Mouse (Mus musculus) CH12.LX (cell line): ENCODE measurements around the gene Tnpo2. TPM values are rescaled to one million over a fixed set of nuclear protein-coding genes. Genes with fewer than 3 reads are reported as not detected.
A peak's percentile ranks its signal among the peaks of the same experiment; 100 is the strongest.

Source experiments
- DNase-seq: peaks from one replicate; pipeline ENCODE4 v3.0.0-alpha.2; 2013; ENCODE audit errors: extremely low read depth
- H3K27ac ChIP-seq: 2 replicates; pipeline ENCODE4 v1.5.1; 2012; ENCODE audit warnings: low read depth, mild to moderate bottlenecking, control low read depth, moderate library complexity; ENCODE audit not compliant: insufficient read depth
- H3K27me3 ChIP-seq: replicated peaks from 2 replicates; pipeline ENCODE3; 2012; ENCODE audit warnings: inconsistent platforms
- H3K36me3 ChIP-seq, 2 experiments: replicated peaks in 1 of 2; 2 replicates each; pipeline versions ENCODE3 to v1.6.1; 2012; ENCODE audit warnings: inconsistent platforms in 1 of 2, low read length in 1 of 2, mild to moderate bottlenecking in 1 of 2, mixed read lengths in 1 of 2, moderate library complexity in 1 of 2; ENCODE audit not compliant: control insufficient read depth in 1 of 2, insufficient read depth in 1 of 2
- H3K4me1 ChIP-seq, 2 experiments: 2 replicates each; pipeline ENCODE4 v1.6.1; 2012; ENCODE audit warnings: inconsistent platforms in 1 of 2, moderate library complexity in 1 of 2; ENCODE audit not compliant: insufficient read depth in 2 of 2, control insufficient read depth in 1 of 2
- H3K4me2 ChIP-seq: 2 replicates; pipeline ENCODE4 v1.6.1; 2012; ENCODE audit warnings: low read depth, mild to moderate bottlenecking, control low read depth; ENCODE audit not compliant: poor library complexity, insufficient read depth, severe bottlenecking
- H3K4me3 ChIP-seq, 3 experiments: fragments of 150-350 bp in 1 of 3; sonication (generic) in 1 of 3; replicated peaks in 1 of 3; 2 replicates each; pipeline versions ENCODE3 to v1.5.1; 2011 to 2012; ENCODE audit warnings: low read depth in 2 of 3, low read length in 2 of 3, mild to moderate bottlenecking in 2 of 3, moderate library complexity in 2 of 3, control low read depth in 1 of 3, improper control_type of control experiment in 1 of 3, inconsistent platforms in 1 of 3, mixed read lengths in 1 of 3; ENCODE audit not compliant: poor library complexity in 1 of 3
- H3K79me2 ChIP-seq: replicated peaks from 2 replicates; pipeline ENCODE4 v1.6.1; 2012; ENCODE audit warnings: mild to moderate bottlenecking, moderate library complexity; ENCODE audit not compliant: control insufficient read depth, poor library complexity, insufficient read depth, severe bottlenecking; ENCODE audit errors: extremely low read depth
- H3K9ac ChIP-seq: 2 replicates; pipeline ENCODE4 v1.6.1; 2012; ENCODE audit warnings: low read depth, mild to moderate bottlenecking, control low read depth, moderate library complexity; ENCODE audit not compliant: insufficient read depth
- H3K9me3 ChIP-seq: replicated peaks from 2 replicates; pipeline ENCODE3; 2012; ENCODE audit warnings: low read length, inconsistent platforms, mixed read lengths
- CHD1 ChIP-seq: IDR thresholded peaks from 2 replicates; pipeline ENCODE4 v1.6.1; 2012; ENCODE audit warnings: low read depth, low read length, improper control_type of control experiment, inconsistent platforms
- CHD2 ChIP-seq: IDR thresholded peaks from 2 replicates; pipeline ENCODE4 v1.6.1; 2011; ENCODE audit warnings: low read length, improper control_type of control experiment
- CTCF ChIP-seq, 2 experiments: IDR thresholded peaks in 1 of 2; conservative IDR thresholded peaks in 1 of 2; 2 replicates each; pipeline ENCODE4 v1.5.1; 2011 to 2012; ENCODE audit warnings: low read depth in 2 of 2, low read length in 2 of 2, improper control_type of control experiment in 1 of 2, inconsistent platforms in 1 of 2, mild to moderate bottlenecking in 1 of 2, moderate library complexity in 1 of 2
- E2F4 ChIP-seq: IDR thresholded peaks from 2 replicates; pipeline ENCODE4 v1.6.1; 2011; ENCODE audit warnings: low read depth, low read length, improper control_type of control experiment; ENCODE audit not compliant: insufficient replicate concordance
- EP300 ChIP-seq: IDR thresholded peaks from 2 replicates; pipeline ENCODE4 v1.6.1; 2011; ENCODE audit warnings: low read length, improper control_type of control experiment
- ETS1 ChIP-seq: conservative IDR thresholded peaks from 2 replicates; pipeline ENCODE4 v1.6.1; 2012; ENCODE audit warnings: low read depth, mild to moderate bottlenecking, inconsistent platforms, low read length, improper control_type of control experiment, moderate library complexity
- HCFC1 ChIP-seq: IDR thresholded peaks from 2 replicates; pipeline ENCODE4 v1.6.1; 2012; ENCODE audit warnings: low read depth, mild to moderate bottlenecking, inconsistent platforms, low read length, improper control_type of control experiment
- IRF4 ChIP-seq: IDR thresholded peaks from 2 replicates; pipeline ENCODE4 v1.6.1; 2014; ENCODE audit warnings: low read depth, mild to moderate bottlenecking, inconsistent platforms, low read length, improper control_type of control experiment
- MAFK ChIP-seq: IDR thresholded peaks from 2 replicates; pipeline ENCODE4 v1.6.1; 2011; ENCODE audit warnings: low read length, improper control_type of control experiment; ENCODE audit not compliant: insufficient replicate concordance
- MAX ChIP-seq: IDR thresholded peaks from 2 replicates; pipeline ENCODE4 v1.6.1; 2011; ENCODE audit warnings: low read length, improper control_type of control experiment
- MYC ChIP-seq: IDR thresholded peaks from 2 replicates; pipeline ENCODE4 v1.6.1; 2011; ENCODE audit warnings: low read depth, mild to moderate bottlenecking, improper control_type of control experiment, low read length
- NELFE ChIP-seq: IDR thresholded peaks from 2 replicates; pipeline ENCODE4 v1.6.1; 2011; ENCODE audit warnings: low read depth, low read length, improper control_type of control experiment
- NRF1 ChIP-seq: IDR thresholded peaks from 2 replicates; pipeline ENCODE4 v1.6.1; 2014; ENCODE audit warnings: low read depth, mild to moderate bottlenecking, inconsistent platforms, low read length, improper control_type of control experiment, moderate library complexity
- PAX5 ChIP-seq: IDR thresholded peaks from 2 replicates; pipeline ENCODE4 v1.6.1; 2012; ENCODE audit warnings: low read length, inconsistent platforms, mixed read lengths
- POLR2A ChIP-seq: IDR thresholded peaks from 2 replicates; pipeline ENCODE4 v1.6.1; 2011; ENCODE audit warnings: low read depth, mild to moderate bottlenecking, improper control_type of control experiment, low read length
- POLR2AphosphoS2 ChIP-seq: IDR thresholded peaks from 2 replicates; pipeline ENCODE4 v1.6.1; 2011; ENCODE audit warnings: low read depth, low read length, improper control_type of control experiment
- RAD21 ChIP-seq: IDR thresholded peaks from 2 replicates; pipeline ENCODE4 v1.6.1; 2011; ENCODE audit warnings: low read depth, mild to moderate bottlenecking, low read length, improper control_type of control experiment, moderate library complexity
- SIN3A ChIP-seq: IDR thresholded peaks from 2 replicates; pipeline ENCODE4 v1.6.1; 2012; ENCODE audit warnings: low read length, improper control_type of control experiment, inconsistent platforms
- TBP ChIP-seq: conservative IDR thresholded peaks from 2 replicates; pipeline ENCODE4 v1.6.1; 2011; ENCODE audit warnings: low read depth, low read length, improper control_type of control experiment
- TCF12 ChIP-seq: IDR thresholded peaks from 2 replicates; pipeline ENCODE4 v1.6.1; 2014; ENCODE audit warnings: low read depth, mild to moderate bottlenecking, inconsistent platforms, low read length, improper control_type of control experiment
- USF1 ChIP-seq: IDR thresholded peaks from 2 replicates; pipeline ENCODE4 v1.6.1; 2014; ENCODE audit warnings: low read depth, mild to moderate bottlenecking, inconsistent platforms, low read length, improper control_type of control experiment
- USF2 ChIP-seq: conservative IDR thresholded peaks from 2 replicates; pipeline ENCODE4 v1.6.1; 2011; ENCODE audit warnings: low read depth, low read length, improper control_type of control experiment
- ZC3H11A ChIP-seq: IDR thresholded peaks from 2 replicates; pipeline ENCODE4 v1.6.1; 2012; ENCODE audit warnings: low read depth, mild to moderate bottlenecking, inconsistent platforms, low read length, improper control_type of control experiment
- ZKSCAN1 ChIP-seq: IDR thresholded peaks from 2 replicates; pipeline ENCODE4 v1.6.1; 2012; ENCODE audit warnings: low read depth, inconsistent platforms, low read length, improper control_type of control experiment, borderline replicate concordance
- ZMIZ1 ChIP-seq: IDR thresholded peaks from 2 replicates; pipeline ENCODE4 v1.6.1; 2012; ENCODE audit warnings: low read depth, mild to moderate bottlenecking, inconsistent platforms, low read length, improper control_type of control experiment
- ZNF384 ChIP-seq: IDR thresholded peaks from 2 replicates; pipeline ENCODE4 v1.6.1; 2012; ENCODE audit warnings: low read depth, low read length, improper control_type of control experiment, inconsistent platforms
- dilution Hi-C: fragments of 300-500 bp; cut with MboI; formaldehyde crosslinking; loops from 2 replicates; pipeline ENCODE4 v1.14.3; 2020; ENCODE audit warnings: low sequenced_read_pairs; ENCODE audit not compliant: extremely low pct_unique_long_range_greater_than_20kb, extremely low pct_ligation_motif_present
- in situ Hi-C: fragments of 300-500 bp; cut with MboI; formaldehyde crosslinking; loops from 3 replicates; pipeline ENCODE4 v1.14.3; 2019; ENCODE audit warnings: low sequenced_read_pairs, low pct_ligation_motif_present, low pct_unique_long_range_greater_than_20kb, mixed read lengths
- polyA plus RNA-seq: library from polyadenylated mRNA; unstranded; fragments of >175 nt; gene quantifications from 2 replicates; pipeline ENCODE4 v1.2.1, GENCODE M21; 2012; ENCODE audit warnings: low read depth; ENCODE audit not compliant: insufficient read length
- total RNA-seq, 2 experiments: library from RNA; depleted of rRNA; stranded (reverse); fragments of 300-350 nt in 1 of 2; fragments of >200 nt in 1 of 2; gene quantifications; 2 replicates each; pipeline ENCODE4 v1.2.3; 2012 to 2014

The Tnpo2 gene
- total and polyA plus RNA-seq, 3 experiments: 36.3 to 57.0 (median 48.0) TPM

- no peak overlapping the region for H3K4me2 ChIP-seq
- TF ChIP-seq ZC3H11A (no peak), USF1 (no peak), CTCF (conservative IDR thresholded peaks at IDR 0.05 in 1 of 2, IDR thresholded peaks at IDR 0.05 in 1 of 2; ENCODE audit: low read depth in 2 of 2, low read length in 2 of 2) (no peak), POLR2AphosphoS2 (no peak), EP300 (no peak), E2F4 (no peak), TBP (no peak), NRF1 (no peak), ETS1 (no peak)
- H3K4me1 ChIP-seq: peaks cover 0 to 8% of the 10 kb centered on the region in 2 experiments; a peak in 2 of 4 replicates
- H3K4me3 ChIP-seq: no peak overlapping the region
- dilution Hi-C loops: no loop called here
- peaks cover 37 to 63% of the 10 kb centered on the region in 2 experiments for H3K36me3 ChIP-seq
- no peaks in the 10 kb centered on the region for H3K27me3 ChIP-seq
- DNase-seq: no peak
- in situ Hi-C loops: no loop called here
- peaks cover 2% of the 10 kb centered on the region; the same call in 1 of the 2 replicates for H3K79me2 ChIP-seq
- H3K9me3 ChIP-seq: no peaks in the 10 kb centered on the region
- H3K27ac ChIP-seq: no peak overlapping the region
- H3K9ac ChIP-seq: no peak overlapping the region
These were observed 30.4 kb downstream of the Tnpo2 start for GRCm38 (mm10) chr8:85067155-85067554.

GRCm38 (mm10) chr8:85067982-85068381 is 31.3 kb downstream of the Tnpo2 start, which contains the start of gene Gm5741:
TSS of gene Gm5741 (minus strand) at chr8:85067982.
- Histone ChIP-seq H3K9me3 (no peaks in the 10 kb centered on the region), H3K4me1 (peaks cover under 1 to 9% of the 10 kb centered on the region in 2 experiments), H3K9ac (no peak within 1 kb of the TSS), H3K4me2 (no peak within 1 kb of the TSS), H3K4me3 (no peak within 1 kb of the TSS), H3K27me3 (no peaks in the 10 kb centered on the region), H3K36me3 (peaks cover 35 to 57% of the 10 kb centered on the region in 2 experiments), H3K79me2 (peaks cover 10% of the 10 kb centered on the region), H3K27ac (no peak within 1 kb of the TSS)
- dilution Hi-C loops: no loop called here
- DNase-seq: no peak
- TF ChIP-seq E2F4: no peak
- no peak for TF ChIP-seq CTCF (conservative IDR thresholded peaks at IDR 0.05 in 1 of 2, IDR thresholded peaks at IDR 0.05 in 1 of 2; ENCODE audit: low read depth in 2 of 2, low read length in 2 of 2)
- TF ChIP-seq NRF1: no peak
- no peak for TF ChIP-seq SIN3A
- TF ChIP-seq ETS1: no peak
- no peak for TF ChIP-seq ZNF384
- in situ Hi-C loops: no loop called here

DNA sequence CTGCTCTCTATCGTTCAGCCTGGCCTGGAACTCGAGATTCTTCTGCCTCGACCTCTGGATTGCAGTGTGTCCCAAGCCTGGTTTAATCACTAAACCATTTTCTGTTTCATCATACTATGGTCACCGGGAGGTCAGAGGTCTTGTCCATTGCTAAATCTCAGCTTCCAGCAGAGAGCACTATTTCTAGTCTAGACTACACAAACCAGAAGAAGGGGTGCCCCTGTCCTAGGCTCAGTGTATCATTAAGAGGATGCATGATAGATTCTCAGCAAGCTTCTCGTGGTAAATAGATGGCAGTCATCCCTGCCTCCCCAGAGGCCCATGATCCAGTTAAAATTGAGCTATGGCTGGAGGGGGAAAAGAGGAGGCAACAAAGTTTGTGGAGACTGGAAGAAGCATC is 34.3 kb downstream of the Tnpo2 start:
- Histone ChIP-seq H3K36me3 (peaks cover 52 to 63% of the 10 kb centered on the region in 2 experiments), H3K9me3 (no peaks in the 10 kb centered on the region), H3K4me2 (peak overlapping the region; percentile 48), H3K79me2 (peaks cover 17% of the 10 kb centered on the region), H3K4me3 (peak overlapping the region; percentile 44 to 98 (median 92)), H3K27me3 (no peaks in the 10 kb centered on the region), H3K4me1 (peaks cover 6 to 25% of the 10 kb centered on the region in 2 experiments), H3K9ac (peak overlapping the region; percentile 99), H3K27ac (peak overlapping the region; percentile 96; the same call in 1 of the 2 replicates)
- in situ Hi-C loops (loop anchor here (5.0 kb wide), 1 partner anchor 101 kb away; no protein-coding TSS in a partner anchor), dilution Hi-C loops (no loop called here)
- DNase-seq: peak; percentile 42
- no peak for TF ChIP-seq PAX5
- TF ChIP-seq CHD2: 0 out of 2 replicates have a peak, but pooled peaks have one; percentile 15
- TF ChIP-seq RAD21: no peak
- TF ChIP-seq TCF12: no peak
- no peak for TF ChIP-seq NELFE
- no peak for TF ChIP-seq ETS1
- no peak for TF ChIP-seq IRF4
- TF ChIP-seq MAFK: no peak
- TF ChIP-seq CHD1: no peak; the same call in 1 of the 2 replicates
- no peak for TF ChIP-seq MYC
- no peak for TF ChIP-seq USF2
- no peak for TF ChIP-seq ZKSCAN1
- no peak for TF ChIP-seq POLR2A
- TF ChIP-seq TBP: no peak
- peak in 1 of 2 experiments; percentile 26; a peak in 2 of 4 replicates for TF ChIP-seq CTCF (conservative IDR thresholded peaks at IDR 0.05 in 1 of 2, IDR thresholded peaks at IDR 0.05 in 1 of 2; ENCODE audit: low read depth in 2 of 2, low read length in 2 of 2)
- no peak for TF ChIP-seq ZMIZ1
- TF ChIP-seq POLR2AphosphoS2: peak; percentile 4; the same call in 1 of the 2 replicates
- TF ChIP-seq MAX: no peak
- no peak for TF ChIP-seq HCFC1
- TF ChIP-seq SIN3A: no peak
